Mouse (Mus musculus) liver, embryonic 13.5 days (tissue): ENCODE results near the gene Gm17581. TPM values are rescaled to one million over a fixed set of nuclear protein-coding genes. Genes with fewer than 3 reads are reported as not detected.
"Not testable (repeated sequence)": the region's sequence is repeated elsewhere in the genome, so short reads cannot be mapped to it uniquely, and the experiment has no call there.

Source experiments
- ATAC-seq: fragments of 200-750 bp; cut with Nextera tagmentation; 2 replicates; pipeline ENCODE4 v1.8.0; 2017; ENCODE audit warnings: low read depth, mild to moderate bottlenecking, moderate number of reproducible peaks, moderate library complexity
- DNase-seq: peaks from one replicate; pipeline ENCODE4 v3.0.0; 2022
- H3K27ac ChIP-seq: fragments of 300-500 bp; sonication (generic); 2 replicates; pipeline ENCODE4 v1.5.1; 2015; ENCODE audit warnings: moderate library complexity, mild to moderate bottlenecking, inconsistent platforms
- H3K27me3 ChIP-seq: fragments of 300-500 bp; sonication (generic); 2 replicates; pipeline ENCODE4 v1.6.1; 2015; ENCODE audit warnings: mild to moderate bottlenecking, inconsistent platforms
- H3K36me3 ChIP-seq: fragments of 300-500 bp; sonication (generic); 2 replicates; pipeline ENCODE4 v1.6.1; 2015; ENCODE audit warnings: mild to moderate bottlenecking, inconsistent platforms
- H3K4me1 ChIP-seq: fragments of 300-500 bp; sonication (generic); replicated peaks from 2 replicates; pipeline ENCODE4 v1.6.1; 2015; ENCODE audit warnings: inconsistent platforms
- H3K4me2 ChIP-seq: fragments of 300-500 bp; sonication (generic); 2 replicates; pipeline ENCODE4 v1.6.1; 2015; ENCODE audit warnings: inconsistent platforms, mild to moderate bottlenecking, moderate library complexity
- H3K4me3 ChIP-seq: fragments of 300-500 bp; sonication (generic); replicated peaks from 2 replicates; pipeline ENCODE4 v1.5.1; 2015; ENCODE audit warnings: mild to moderate bottlenecking, inconsistent platforms
- H3K9ac ChIP-seq: fragments of 300-500 bp; sonication (generic); 2 replicates; pipeline ENCODE4 v1.6.1; 2015; ENCODE audit warnings: mild to moderate bottlenecking, inconsistent platforms
- H3K9me3 ChIP-seq: fragments of 300-500 bp; sonication (generic); replicated peaks from 2 replicates; pipeline ENCODE4 v1.6.1; 2016; ENCODE audit warnings: inconsistent platforms
- WGBS: fragments of 180-500 bp; shearing (Covaris S2); methylation state at CpG from one replicate; pipeline ENCODE4 v1.1.7; 2015; ENCODE audit not compliant: insufficient replicate concordance; 5-methylcytosine and 5-hydroxymethylcytosine counted together
- polyA plus RNA-seq: library from polyadenylated mRNA; unstranded; fragments of >200 nt; fragmentation: Nextera tagmentation; extraction: Ambion mirVana; gene quantifications from 2 replicates; pipeline ENCODE4 v1.2.1, GENCODE M21; 2015

Gm17581 gene
- polyA plus RNA-seq, 1 experiment from 2014 or later = not detected

GRCm38 (mm10) chr2:155707251-155707650 is 28.4 kb downstream of the Gm17581 start:
- H3K27me3 ChIP-seq = no peaks in the 10 kb centered on the region
- no peaks in the 10 kb centered on the region for H3K4me1 ChIP-seq
- no peak overlapping the region for H3K9ac ChIP-seq
- 79% methylated on average over 4 of the region's 4 CpGs for WGBS
- H3K36me3 ChIP-seq = peaks cover 41% of the 10 kb centered on the region
- H3K4me2 ChIP-seq = no peak overlapping the region
- no peak overlapping the region for H3K4me3 ChIP-seq
- H3K9me3 ChIP-seq = no peaks in the 10 kb centered on the region
- no peak overlapping the region for H3K27ac ChIP-seq
- ATAC-seq = no peak
- DNase-seq = no peak

- Histone ChIP-seq H3K27me3 (no peaks in the 10 kb centered on the region), H3K9ac (no peak overlapping the region), H3K27ac (no peak overlapping the region), H3K4me1 (no peaks in the 10 kb centered on the region), H3K9me3 (no peaks in the 10 kb centered on the region), H3K36me3 (peaks cover 27% of the 10 kb centered on the region), H3K4me3 (no peak overlapping the region), H3K4me2 (no peak overlapping the region)
- DNase-seq = no peak
- WGBS = 75% methylated on average over 4 of the region's 4 CpGs
- no peak for ATAC-seq
Observed at GRCm38 (mm10) chr2:155703630-155704029, 32.0 kb downstream of the Gm17581 start.

- Histone ChIP-seq H3K4me3 (no peak overlapping the region), H3K27ac (no peak overlapping the region), H3K9ac (no peak overlapping the region), H3K9me3 (no peaks in the 10 kb centered on the region), H3K4me1 (0 out of 2 replicates have a peak, but pooled peaks cover 4% of the 10 kb centered on the region), H3K36me3 (peaks cover 16% of the 10 kb centered on the region), H3K27me3 (no peaks in the 10 kb centered on the region), H3K4me2 (no peak overlapping the region)
- ATAC-seq (no peak), DNase-seq (no peak)
- 85% methylated on average over 19 of the region's 19 CpGs for WGBS
Observed at GRCm38 (mm10) chr2:155701399-155701919, 34.2 kb downstream of the Gm17581 start.

GRCm38 (mm10) chr2:155698443-155698842 is 37.2 kb downstream of the Gm17581 start:
- H3K9ac ChIP-seq, H3K4me1 ChIP-seq, H3K27ac ChIP-seq, H3K27me3 ChIP-seq, H3K4me3 ChIP-seq, H3K4me2 ChIP-seq, H3K36me3 ChIP-seq, DNase-seq, H3K9me3 ChIP-seq, ATAC-seq: not testable (repeated sequence)
- 73% methylated on average over 6 of the region's 6 CpGs for WGBS

- Histone ChIP-seq H3K9me3 (no peaks in the 10 kb centered on the region), H3K27me3 (no peaks in the 10 kb centered on the region), H3K9ac (no peak overlapping the region), H3K4me1 (0 out of 2 replicates have a peak, but pooled peaks cover 6% of the 10 kb centered on the region), H3K27ac (no peak overlapping the region), H3K36me3 (peaks cover under 1% of the 10 kb centered on the region; the same call in 1 of the 2 replicates), H3K4me3 (no peak overlapping the region), H3K4me2 (no peak overlapping the region)
- DNase-seq = no peak
- ATAC-seq = no peak
- WGBS = 44% methylated on average over 7 of the region's 7 CpGs
Observed at GRCm38 (mm10) chr2:155696851-155697250, 38.8 kb downstream of the Gm17581 start.

- Histone ChIP-seq H3K4me3 (no peak overlapping the region), H3K4me2 (0 out of 2 replicates have a peak overlapping the region, but pooled peaks have one; percentile 3), H3K9me3 (no peaks in the 10 kb centered on the region), H3K36me3 (no peaks in the 10 kb centered on the region), H3K4me1 (peaks cover 10% of the 10 kb centered on the region), H3K27ac (no peak overlapping the region), H3K27me3 (no peaks in the 10 kb centered on the region), H3K9ac (no peak overlapping the region)
- WGBS = 8% methylated on average over 7 of the region's 7 CpGs
- ATAC-seq (no peak), DNase-seq (peak; percentile 76)
Observed at GRCm38 (mm10) chr2:155696091-155696558, 39.5 kb downstream of the Gm17581 start.

- no peak overlapping the region for H3K4me3 ChIP-seq
- no peak overlapping the region for H3K27ac ChIP-seq
- no peak overlapping the region for H3K4me2 ChIP-seq
- no peak overlapping the region for H3K9ac ChIP-seq
- 61% methylated on average over 3 of the region's 3 CpGs for WGBS
- no peaks in the 10 kb centered on the region for H3K9me3 ChIP-seq
- DNase-seq (no peak), ATAC-seq (no peak)
- no peaks in the 10 kb centered on the region for H3K27me3 ChIP-seq
- 0 out of 2 replicates have a peak, but pooled peaks cover 3% of the 10 kb centered on the region for H3K36me3 ChIP-seq
- peaks cover 18% of the 10 kb centered on the region for H3K4me1 ChIP-seq
Observed at GRCm38 (mm10) chr2:155695316-155695715, 40.4 kb downstream of the Gm17581 start.

GRCm38 (mm10) chr2:155694564-155694963 is 41.1 kb downstream of the Gm17581 start:
- DNase-seq (no peak), ATAC-seq (no peak)
- Histone ChIP-seq H3K9me3 (no peaks in the 10 kb centered on the region), H3K36me3 (0 out of 2 replicates have a peak, but pooled peaks cover 5% of the 10 kb centered on the region), H3K27ac (no peak overlapping the region), H3K4me1 (peaks cover 23% of the 10 kb centered on the region), H3K4me2 (no peak overlapping the region), H3K9ac (no peak overlapping the region), H3K4me3 (no peak overlapping the region), H3K27me3 (no peaks in the 10 kb centered on the region)
- 52% methylated on average over 2 of the region's 2 CpGs for WGBS

GRCm38 (mm10) chr2:155693136-155693535 is 42.5 kb downstream of the Gm17581 start:
- Histone ChIP-seq H3K9me3 (no peaks in the 10 kb centered on the region), H3K4me1 (peaks cover 30% of the 10 kb centered on the region)
- WGBS = 60% methylated on average over 4 of the region's 4 CpGs

GRCm38 (mm10) chr2:155691723-155692493 is 43.8 kb downstream of the Gm17581 start, which contains the start of gene Trpc4ap:
Gene Trpc4ap, minus strand, starts transcription at chr2:155692384.
- ATAC-seq = peak; percentile 96
- Histone ChIP-seq H3K27me3 (no peaks in the 10 kb centered on the region), H3K4me2 (peak within 1 kb of the TSS; percentile 79)

More at GRCm38 (mm10) chr2:155693136-155693535, 42.5 kb downstream of the Gm17581 start:
- DNase-seq = no peak
- Histone ChIP-seq H3K4me2 (no peak overlapping the region), H3K27ac (no peak overlapping the region), H3K27me3 (no peaks in the 10 kb centered on the region), H3K9ac (no peak overlapping the region), H3K4me3 (no peak overlapping the region), H3K36me3 (0 out of 2 replicates have a peak, but pooled peaks cover 5% of the 10 kb centered on the region)
- ATAC-seq = no peak

GRCm38 (mm10) chr2:155691336-155691722 is 44.3 kb downstream of the Gm17581 start:
- Histone ChIP-seq H3K4me1 (peaks cover 27% of the 10 kb centered on the region), H3K27me3 (no peaks in the 10 kb centered on the region), H3K36me3 (peaks cover 15% of the 10 kb centered on the region; the same call in 1 of the 2 replicates), H3K9ac (peak overlapping the region; percentile 93), H3K4me2 (peak overlapping the region; percentile 79), H3K9me3 (no peaks in the 10 kb centered on the region), H3K4me3 (peak overlapping the region; percentile 97), H3K27ac (peak overlapping the region; percentile 85)
- DNase-seq = no peak
- 7% methylated on average over 8 of the region's 8 CpGs for WGBS
- no peak for ATAC-seq

More at GRCm38 (mm10) chr2:155691723-155692493, 43.8 kb downstream of the Gm17581 start, which contains the start of gene Trpc4ap:
- under 1% methylated on average over 56 of the region's 72 CpGs for WGBS
- peak within 1 kb of the TSS; percentile 85 for H3K27ac ChIP-seq
- peak within 1 kb of the TSS; percentile 97 for H3K4me3 ChIP-seq
- peak; percentile 93 for DNase-seq
- H3K9ac ChIP-seq = peak within 1 kb of the TSS; percentile 93
- peaks cover 29% of the 10 kb centered on the region for H3K4me1 ChIP-seq
- peaks cover 12% of the 10 kb centered on the region; the same call in 1 of the 2 replicates for H3K36me3 ChIP-seq
- no peaks in the 10 kb centered on the region for H3K9me3 ChIP-seq
